Mouse (Mus musculus) liver, embryonic 13.5 days (tissue): ENCODE results near the gene Srgap2. TPM values are rescaled to one million over a fixed set of nuclear protein-coding genes. Genes with fewer than 3 reads are reported as not detected.

Source experiments
- ATAC-seq: fragments of 200-750 bp; cut with Nextera tagmentation; 2 replicates; pipeline ENCODE4 v1.8.0; 2017; ENCODE audit warnings: low read depth, mild to moderate bottlenecking, moderate number of reproducible peaks, moderate library complexity
- DNase-seq: peaks from one replicate; pipeline ENCODE4 v3.0.0; 2022
- H3K27ac ChIP-seq: fragments of 300-500 bp; sonication (generic); 2 replicates; pipeline ENCODE4 v1.5.1; 2015; ENCODE audit warnings: moderate library complexity, mild to moderate bottlenecking, inconsistent platforms
- H3K27me3 ChIP-seq: fragments of 300-500 bp; sonication (generic); 2 replicates; pipeline ENCODE4 v1.6.1; 2015; ENCODE audit warnings: mild to moderate bottlenecking, inconsistent platforms
- H3K36me3 ChIP-seq: fragments of 300-500 bp; sonication (generic); 2 replicates; pipeline ENCODE4 v1.6.1; 2015; ENCODE audit warnings: mild to moderate bottlenecking, inconsistent platforms
- H3K4me1 ChIP-seq: fragments of 300-500 bp; sonication (generic); replicated peaks from 2 replicates; pipeline ENCODE4 v1.6.1; 2015; ENCODE audit warnings: inconsistent platforms
- H3K4me2 ChIP-seq: fragments of 300-500 bp; sonication (generic); 2 replicates; pipeline ENCODE4 v1.6.1; 2015; ENCODE audit warnings: inconsistent platforms, mild to moderate bottlenecking, moderate library complexity
- H3K4me3 ChIP-seq: fragments of 300-500 bp; sonication (generic); replicated peaks from 2 replicates; pipeline ENCODE4 v1.5.1; 2015; ENCODE audit warnings: mild to moderate bottlenecking, inconsistent platforms
- H3K9ac ChIP-seq: fragments of 300-500 bp; sonication (generic); 2 replicates; pipeline ENCODE4 v1.6.1; 2015; ENCODE audit warnings: mild to moderate bottlenecking, inconsistent platforms
- H3K9me3 ChIP-seq: fragments of 300-500 bp; sonication (generic); replicated peaks from 2 replicates; pipeline ENCODE4 v1.6.1; 2016; ENCODE audit warnings: inconsistent platforms
- WGBS: fragments of 180-500 bp; shearing (Covaris S2); methylation state at CpG from one replicate; pipeline ENCODE4 v1.1.7; 2015; ENCODE audit not compliant: insufficient replicate concordance; 5-methylcytosine and 5-hydroxymethylcytosine counted together
- polyA plus RNA-seq: library from polyadenylated mRNA; unstranded; fragments of >200 nt; fragmentation: Nextera tagmentation; extraction: Ambion mirVana; gene quantifications from 2 replicates; pipeline ENCODE4 v1.2.1, GENCODE M21; 2015

The Srgap2 gene
- polyA plus RNA-seq, 1 experiment from 2014 or later, result 3.7 TPM

GRCm38 (mm10) chr1:131431456-131432246 is 95.5 kb downstream of the Srgap2 start:
- Histone ChIP-seq H3K4me3 (no peak overlapping the region), H3K9me3 (no peaks in the 10 kb centered on the region), H3K4me2 (no peak overlapping the region), H3K4me1 (peaks cover 12% of the 10 kb centered on the region; the same call in 1 of the 2 replicates), H3K36me3 (no peaks in the 10 kb centered on the region), H3K27ac (peak overlapping the region; percentile 1; the same call in 1 of the 2 replicates), H3K27me3 (no peaks in the 10 kb centered on the region), H3K9ac (no peak overlapping the region)
- no peak for DNase-seq
- WGBS, result 71% methylated on average over 5 of the region's 5 CpGs
- ATAC-seq, result peak; percentile 57

GRCm38 (mm10) chr1:131427140-131427821 is 99.9 kb downstream of the Srgap2 start:
- H3K9ac ChIP-seq, result no peak overlapping the region
- no peaks in the 10 kb centered on the region for H3K27me3 ChIP-seq
- H3K36me3 ChIP-seq, result no peaks in the 10 kb centered on the region
- peaks cover 10% of the 10 kb centered on the region; the same call in 1 of the 2 replicates for H3K4me1 ChIP-seq
- H3K27ac ChIP-seq, result no peak overlapping the region
- 31% methylated on average over 5 of the region's 5 CpGs for WGBS
- no peaks in the 10 kb centered on the region for H3K9me3 ChIP-seq
- no peak overlapping the region for H3K4me2 ChIP-seq
- no peak for DNase-seq
- no peak for ATAC-seq
- no peak overlapping the region for H3K4me3 ChIP-seq

GRCm38 (mm10) chr1:131423061-131423460 is 104.1 kb downstream of the Srgap2 start:
- Histone ChIP-seq H3K4me3 (no peak overlapping the region), H3K4me1 (peaks cover 12% of the 10 kb centered on the region), H3K27me3 (no peaks in the 10 kb centered on the region), H3K9me3 (no peaks in the 10 kb centered on the region), H3K27ac (no peak overlapping the region), H3K4me2 (no peak overlapping the region), H3K36me3 (no peaks in the 10 kb centered on the region), H3K9ac (no peak overlapping the region)
- 65% methylated on average over 3 of the region's 3 CpGs for WGBS
- DNase-seq (no peak), ATAC-seq (no peak)

GRCm38 (mm10) chr1:131421113-131421512 is 106.0 kb downstream of the Srgap2 start:
- no peak overlapping the region for H3K27ac ChIP-seq
- no peak overlapping the region for H3K9ac ChIP-seq
- H3K4me3 ChIP-seq, result no peak overlapping the region
- no peaks in the 10 kb centered on the region for H3K27me3 ChIP-seq
- H3K9me3 ChIP-seq, result no peaks in the 10 kb centered on the region
- peaks cover 12% of the 10 kb centered on the region for H3K4me1 ChIP-seq
- DNase-seq, result no peak
- H3K4me2 ChIP-seq, result no peak overlapping the region
- H3K36me3 ChIP-seq, result no peaks in the 10 kb centered on the region
- ATAC-seq, result no peak

- 66% methylated on average over 4 of the region's 4 CpGs for WGBS
Observed at GRCm38 (mm10) chr1:131420660-131421059, 106.5 kb downstream of the Srgap2 start.

GRCm38 (mm10) chr1:131419307-131419706 is 107.8 kb downstream of the Srgap2 start:
- no peak overlapping the region for H3K27ac ChIP-seq
- no peaks in the 10 kb centered on the region for H3K9me3 ChIP-seq
- no peaks in the 10 kb centered on the region for H3K36me3 ChIP-seq
- no peaks in the 10 kb centered on the region for H3K27me3 ChIP-seq
- no peak overlapping the region for H3K4me2 ChIP-seq
- no peak overlapping the region for H3K9ac ChIP-seq
- ATAC-seq (0 out of 2 replicates have a peak, but pooled peaks have one; percentile 47), DNase-seq (no peak)
- 16% methylated on average over 3 of the region's 3 CpGs for whole genome bisulfite sequencing
- peaks cover 12% of the 10 kb centered on the region for H3K4me1 ChIP-seq
- H3K4me3 ChIP-seq, result no peak overlapping the region

More at GRCm38 (mm10) chr1:131420660-131421059, 106.5 kb downstream of the Srgap2 start:
- Histone ChIP-seq H3K27me3 (no peaks in the 10 kb centered on the region), H3K9me3 (no peaks in the 10 kb centered on the region), H3K4me1 (peaks cover 12% of the 10 kb centered on the region), H3K27ac (no peak overlapping the region), H3K9ac (no peak overlapping the region), H3K4me3 (no peak overlapping the region), H3K4me2 (no peak overlapping the region), H3K36me3 (no peaks in the 10 kb centered on the region)
- no peak for ATAC-seq
- DNase-seq, result no peak

- Histone ChIP-seq H3K4me2 (no peak overlapping the region), H3K27ac (no peak overlapping the region), H3K4me1 (peaks cover 12% of the 10 kb centered on the region), H3K36me3 (no peaks in the 10 kb centered on the region), H3K9ac (no peak overlapping the region), H3K27me3 (no peaks in the 10 kb centered on the region), H3K9me3 (no peaks in the 10 kb centered on the region), H3K4me3 (no peak overlapping the region)
- 56% methylated on average over 5 of the region's 5 CpGs for WGBS
- DNase-seq (no peak), ATAC-seq (no peak)
Observed at GRCm38 (mm10) chr1:131417821-131418660, 109.1 kb downstream of the Srgap2 start.

GRCm38 (mm10) chr1:131417059-131417750 is 109.9 kb downstream of the Srgap2 start:
- H3K9ac ChIP-seq, result no peak overlapping the region
- H3K27ac ChIP-seq, result no peak overlapping the region
- ATAC-seq (no peak), DNase-seq (no peak)
- no peaks in the 10 kb centered on the region for H3K9me3 ChIP-seq
- no peak overlapping the region for H3K4me3 ChIP-seq
- H3K27me3 ChIP-seq, result no peaks in the 10 kb centered on the region
- 72% methylated on average over 5 of the region's 5 CpGs for whole genome bisulfite sequencing
- no peak overlapping the region for H3K4me2 ChIP-seq
- no peaks in the 10 kb centered on the region for H3K36me3 ChIP-seq
- peaks cover 12% of the 10 kb centered on the region for H3K4me1 ChIP-seq

- Histone ChIP-seq H3K9me3 (no peaks in the 10 kb centered on the region), H3K27me3 (no peaks in the 10 kb centered on the region), H3K27ac (no peak overlapping the region), H3K36me3 (no peaks in the 10 kb centered on the region), H3K4me3 (no peak overlapping the region), H3K4me2 (no peak overlapping the region), H3K9ac (no peak overlapping the region), H3K4me1 (no peaks in the 10 kb centered on the region)
- 63% methylated on average over 3 of the region's 3 CpGs for WGBS
- no peak for DNase-seq
- no peak for ATAC-seq
Observed at GRCm38 (mm10) chr1:131403567-131403966, 123.6 kb downstream of the Srgap2 start.

GRCm38 (mm10) chr1:131400844-131401243 is 126.3 kb downstream of the Srgap2 start:
- Histone ChIP-seq H3K4me2 (no peak overlapping the region), H3K27ac (no peak overlapping the region), H3K9me3 (no peaks in the 10 kb centered on the region), H3K36me3 (no peaks in the 10 kb centered on the region), H3K4me1 (no peaks in the 10 kb centered on the region), H3K4me3 (no peak overlapping the region), H3K9ac (no peak overlapping the region), H3K27me3 (no peaks in the 10 kb centered on the region)
- WGBS, result 76% methylated on average over 3 of the region's 3 CpGs
- ATAC-seq, result no peak
- DNase-seq, result no peak

GRCm38 (mm10) chr1:131398181-131398580 is 129.0 kb downstream of the Srgap2 start:
- ATAC-seq, result no peak
- no peaks in the 10 kb centered on the region for H3K9me3 ChIP-seq
- H3K27me3 ChIP-seq, result no peaks in the 10 kb centered on the region
- H3K9ac ChIP-seq, result no peak overlapping the region
- no peak overlapping the region for H3K4me3 ChIP-seq
- no peak overlapping the region for H3K27ac ChIP-seq
- H3K4me1 ChIP-seq, result no peaks in the 10 kb centered on the region
- no peak overlapping the region for H3K4me2 ChIP-seq
- DNase-seq, result no peak
- H3K36me3 ChIP-seq, result no peaks in the 10 kb centered on the region
